Mouse (Mus musculus) hindbrain, embryonic 10.5 days (tissue): Measurements from ENCODE around the gene Rere. TPM values are rescaled to one million over a fixed set of nuclear protein-coding genes. Genes with fewer than 3 reads are reported as not detected.
"Not testable (repeated sequence)": the region's sequence is repeated elsewhere in the genome, so short reads cannot be mapped to it uniquely, and the experiment has no call there.

Experiments used
- DNase-seq: peaks from one replicate; pipeline ENCODE4 v3.0.0-alpha.2; 2017; ENCODE audit warnings: low spot score
- H3K27ac ChIP-seq: fragments of 300-500 bp; sonication (generic); 2 replicates; pipeline ENCODE4 v1.5.1; 2016; ENCODE audit warnings: mild to moderate bottlenecking, moderate library complexity
- H3K27me3 ChIP-seq: fragments of 300-500 bp; sonication (generic); 2 replicates; pipeline ENCODE4 v1.6.1; 2016; ENCODE audit warnings: mild to moderate bottlenecking; ENCODE audit not compliant: poor library complexity, insufficient read depth, severe bottlenecking
- H3K36me3 ChIP-seq: fragments of 300-500 bp; sonication (generic); 2 replicates; pipeline ENCODE4 v1.6.1; 2016; ENCODE audit warnings: mild to moderate bottlenecking, moderate library complexity
- H3K4me1 ChIP-seq: fragments of 300-500 bp; sonication (generic); replicated peaks from 2 replicates; pipeline ENCODE4 v1.6.1; 2016; ENCODE audit warnings: mild to moderate bottlenecking
- H3K4me3 ChIP-seq: fragments of 300-500 bp; sonication (generic); 2 replicates; pipeline ENCODE4 v1.5.1; 2016; ENCODE audit warnings: mild to moderate bottlenecking, moderate library complexity
- H3K9me3 ChIP-seq: fragments of 300-500 bp; sonication (generic); 2 replicates; pipeline ENCODE4 v1.6.1; 2016; ENCODE audit warnings: mild to moderate bottlenecking, moderate library complexity
- WGBS: fragments of 180-500 bp; shearing (Covaris S2); methylation state at CpG from one replicate; pipeline ENCODE4 v1.1.7; 2016; 5-methylcytosine and 5-hydroxymethylcytosine counted together
- polyA plus RNA-seq: library from polyadenylated mRNA; unstranded; fragments of >200 nt; fragmentation: Nextera tagmentation; extraction: Ambion mirVana; gene quantifications from 2 replicates; pipeline ENCODE4 v1.2.1, GENCODE M21; 2016

The Rere gene
- polyA plus RNA-seq, 1 experiment from 2014 or later: 40.4 TPM

DNA sequence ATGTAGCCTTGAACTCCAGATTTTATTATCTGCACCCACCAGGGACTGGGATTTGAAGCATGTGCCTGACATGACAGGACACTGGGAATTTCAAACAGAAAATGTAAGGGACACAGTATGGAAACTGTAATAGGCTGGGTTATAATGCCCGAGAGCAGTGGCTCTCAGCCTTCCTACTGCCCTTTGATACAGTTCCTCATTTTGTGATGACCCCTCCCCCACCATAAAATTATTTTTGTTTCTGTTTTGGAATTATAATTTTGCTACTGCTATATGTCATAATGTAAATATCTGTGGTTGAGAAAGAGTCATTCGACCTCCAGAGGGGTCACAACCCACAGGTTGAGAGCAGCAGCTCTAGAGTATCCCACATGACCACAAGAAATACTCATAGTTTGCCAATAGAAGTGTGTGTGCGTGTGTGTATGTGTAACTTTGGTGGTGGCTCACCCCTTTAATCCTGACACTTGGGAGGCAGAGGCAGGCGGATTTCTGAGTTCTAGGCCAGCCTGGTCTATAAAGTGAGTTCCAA, 312.9 kb downstream of the Rere start:
- Histone ChIP-seq H3K27me3 (no peaks in the 10 kb centered on the region), H3K27ac (no peak overlapping the region), H3K4me3 (no peak overlapping the region), H3K9me3 (no peaks in the 10 kb centered on the region), H3K36me3 (no peaks in the 10 kb centered on the region), H3K4me1 (peaks cover 28% of the 10 kb centered on the region)
- WGBS: 95% methylated on average over 4 of the region's 4 CpGs
- no peak for DNase-seq

DNA sequence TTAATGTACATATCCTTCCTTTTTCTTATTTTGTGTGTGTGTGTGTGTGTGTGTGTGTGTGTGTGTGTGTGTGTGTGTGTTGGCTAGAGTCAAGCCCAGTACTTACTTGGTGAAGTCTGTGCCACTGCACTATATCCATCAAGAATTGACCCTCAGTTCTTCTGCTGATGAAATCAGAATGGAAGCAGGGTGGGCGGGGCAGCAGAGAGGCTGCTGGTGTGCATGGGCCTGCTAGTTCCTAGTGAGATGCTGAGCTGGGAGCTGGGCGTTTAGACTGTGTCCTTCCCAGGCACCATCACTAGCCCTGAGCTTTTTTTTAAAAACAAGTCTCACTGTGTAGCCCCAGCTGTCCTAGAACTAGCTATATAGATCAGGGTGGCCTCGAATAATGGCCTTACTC, 313.6 kb downstream of the Rere start:
- no peak for DNase-seq
- H3K36me3 ChIP-seq: no peaks in the 10 kb centered on the region
- no peaks in the 10 kb centered on the region for H3K27me3 ChIP-seq
- H3K4me1 ChIP-seq: peaks cover 32% of the 10 kb centered on the region
- H3K9me3 ChIP-seq: no peaks in the 10 kb centered on the region
- 85% methylated on average over 3 of the region's 3 CpGs for WGBS
- no peak overlapping the region for H3K27ac ChIP-seq
- H3K4me3 ChIP-seq: no peak overlapping the region

- no peak for DNase-seq
- Histone ChIP-seq H3K27me3 (no peaks in the 10 kb centered on the region), H3K4me1 (peaks cover 23% of the 10 kb centered on the region), H3K4me3 (no peak overlapping the region), H3K36me3 (no peaks in the 10 kb centered on the region), H3K27ac (no peak overlapping the region), H3K9me3 (no peaks in the 10 kb centered on the region)
- WGBS: 92% methylated on average over 5 of the region's 5 CpGs
These were observed 314.5 kb downstream of the Rere start for GRCm38 (mm10) chr4:150595991-150596390.

- WGBS: 86% methylated on average over 1 of the region's 1 CpGs
- H3K4me1 ChIP-seq: peaks cover 11% of the 10 kb centered on the region
- no peak overlapping the region for H3K27ac ChIP-seq
- no peaks in the 10 kb centered on the region for H3K9me3 ChIP-seq
- DNase-seq: no peak
- H3K27me3 ChIP-seq: no peaks in the 10 kb centered on the region
- no peaks in the 10 kb centered on the region for H3K36me3 ChIP-seq
- no peak overlapping the region for H3K4me3 ChIP-seq
These were observed 317.2 kb downstream of the Rere start for GRCm38 (mm10) chr4:150598686-150599085.

- Histone ChIP-seq H3K4me3 (no peak overlapping the region), H3K9me3 (no peaks in the 10 kb centered on the region), H3K27me3 (no peaks in the 10 kb centered on the region), H3K36me3 (no peaks in the 10 kb centered on the region), H3K4me1 (peaks cover 16% of the 10 kb centered on the region), H3K27ac (peak overlapping the region; percentile 45; the same call in 1 of the 2 replicates)
- DNase-seq: no peak
- 75% methylated on average over 3 of the region's 3 CpGs for WGBS
These were observed 317.9 kb downstream of the Rere start for GRCm38 (mm10) chr4:150599119-150599992.

DNA sequence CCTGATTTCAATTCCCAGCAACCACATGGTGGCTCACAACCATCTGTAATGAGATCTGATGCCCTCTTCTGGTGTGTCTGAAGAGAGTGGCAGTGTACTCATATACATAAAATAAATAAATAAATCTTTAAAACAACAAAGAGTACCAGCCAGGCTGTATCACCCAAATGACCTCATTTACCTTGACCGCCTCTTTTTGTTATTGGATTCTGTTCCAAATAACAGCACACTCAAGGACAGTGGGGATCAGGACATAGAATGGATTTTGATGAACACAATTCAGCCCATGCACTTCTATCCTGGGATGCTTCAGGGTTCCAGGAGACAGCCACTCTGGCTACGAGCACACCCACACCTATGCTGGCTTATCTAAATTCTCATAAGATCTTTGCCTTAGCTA, 319.1 kb downstream of the Rere start:
- H3K9me3 ChIP-seq, H3K4me3 ChIP-seq, H3K27me3 ChIP-seq, H3K27ac ChIP-seq, H3K36me3 ChIP-seq, DNase-seq: not testable (repeated sequence)
- H3K4me1 ChIP-seq: peaks cover 25% of the 10 kb centered on the region
- WGBS: 96% methylated on average over 2 of the region's 2 CpGs

DNA sequence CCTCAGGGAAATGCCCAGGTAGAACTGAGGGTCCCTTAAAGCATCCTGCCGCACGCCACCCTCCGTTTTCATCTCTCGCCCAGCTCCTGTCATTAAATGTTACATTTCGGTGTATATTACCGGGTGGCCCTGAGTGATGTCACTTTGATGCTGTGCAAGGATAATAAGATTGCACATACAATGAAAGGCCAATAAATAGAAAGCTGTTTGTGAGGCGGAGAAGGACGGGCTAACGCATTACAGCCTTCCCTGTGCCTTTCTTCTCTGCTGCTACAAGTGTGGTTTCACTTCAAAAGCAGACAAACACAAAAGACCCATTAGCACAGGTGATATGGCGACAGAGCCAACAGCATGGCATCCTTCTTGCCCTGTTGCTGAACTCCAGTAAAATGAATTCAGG, 320.0 kb downstream of the Rere start:
- H3K27ac ChIP-seq: no peak overlapping the region
- no peaks in the 10 kb centered on the region for H3K27me3 ChIP-seq
- WGBS: 94% methylated on average over 10 of the region's 10 CpGs
- no peak overlapping the region for H3K4me3 ChIP-seq
- 0 out of 2 replicates have a peak, but pooled peaks cover 4% of the 10 kb centered on the region for H3K36me3 ChIP-seq
- H3K4me1 ChIP-seq: peaks cover 35% of the 10 kb centered on the region
- DNase-seq: no peak
- no peaks in the 10 kb centered on the region for H3K9me3 ChIP-seq

- no peak overlapping the region for H3K4me3 ChIP-seq
- WGBS: 93% methylated on average over 1 of the region's 1 CpGs
- no peaks in the 10 kb centered on the region for H3K27me3 ChIP-seq
- H3K9me3 ChIP-seq: no peaks in the 10 kb centered on the region
- no peak overlapping the region for H3K27ac ChIP-seq
- DNase-seq: no peak
- H3K4me1 ChIP-seq: peaks cover 46% of the 10 kb centered on the region
- 0 out of 2 replicates have a peak, but pooled peaks cover 7% of the 10 kb centered on the region for H3K36me3 ChIP-seq
These were observed 322.1 kb downstream of the Rere start for GRCm38 (mm10) chr4:150603366-150604061.

- Histone ChIP-seq H3K4me3 (no peak overlapping the region), H3K27me3 (no peaks in the 10 kb centered on the region), H3K9me3 (no peaks in the 10 kb centered on the region), H3K36me3 (peaks cover 25% of the 10 kb centered on the region), H3K27ac (peak overlapping the region; percentile 81), H3K4me1 (peaks cover 38% of the 10 kb centered on the region)
- DNase-seq: no peak
- WGBS: 86% methylated on average over 3 of the region's 3 CpGs
These were observed 324.4 kb downstream of the Rere start for GRCm38 (mm10) chr4:150605804-150606203.

- Histone ChIP-seq H3K4me1 (peaks cover 38% of the 10 kb centered on the region), H3K9me3 (no peaks in the 10 kb centered on the region), H3K27me3 (no peaks in the 10 kb centered on the region), H3K36me3 (peaks cover 33% of the 10 kb centered on the region), H3K4me3 (no peak overlapping the region), H3K27ac (peak overlapping the region; percentile 81)
- no peak for DNase-seq
- WGBS: 57% methylated on average over 3 of the region's 3 CpGs
These were observed 325.2 kb downstream of the Rere start for GRCm38 (mm10) chr4:150606449-150607161.

DNA sequence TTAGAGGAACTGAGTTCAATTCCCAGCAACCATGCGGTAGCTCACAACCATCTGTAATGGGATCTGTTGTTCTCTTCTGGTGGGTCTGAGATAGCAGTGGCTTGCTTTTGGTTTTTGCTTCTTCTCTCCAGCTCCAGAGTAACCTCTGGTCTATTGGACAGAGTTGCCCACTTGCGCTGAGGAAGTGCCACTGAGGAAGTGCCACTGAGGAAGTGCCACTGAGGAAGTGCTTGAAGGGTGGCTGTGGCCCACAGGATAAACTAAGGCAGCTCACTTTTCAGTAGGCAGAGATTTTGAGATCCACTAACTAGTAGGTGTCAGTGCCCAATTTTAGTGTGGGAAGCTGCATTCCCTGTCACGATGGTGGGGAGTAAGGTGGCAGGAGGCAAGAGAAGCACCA, 327.2 kb downstream of the Rere start:
- Histone ChIP-seq H3K36me3 (peaks cover 53% of the 10 kb centered on the region), H3K27ac (no peak overlapping the region), H3K4me1 (peaks cover 34% of the 10 kb centered on the region), H3K27me3 (no peaks in the 10 kb centered on the region), H3K9me3 (no peaks in the 10 kb centered on the region), H3K4me3 (no peak overlapping the region)
- 94% methylated on average over 3 of the region's 3 CpGs for WGBS
- DNase-seq: no peak

DNA sequence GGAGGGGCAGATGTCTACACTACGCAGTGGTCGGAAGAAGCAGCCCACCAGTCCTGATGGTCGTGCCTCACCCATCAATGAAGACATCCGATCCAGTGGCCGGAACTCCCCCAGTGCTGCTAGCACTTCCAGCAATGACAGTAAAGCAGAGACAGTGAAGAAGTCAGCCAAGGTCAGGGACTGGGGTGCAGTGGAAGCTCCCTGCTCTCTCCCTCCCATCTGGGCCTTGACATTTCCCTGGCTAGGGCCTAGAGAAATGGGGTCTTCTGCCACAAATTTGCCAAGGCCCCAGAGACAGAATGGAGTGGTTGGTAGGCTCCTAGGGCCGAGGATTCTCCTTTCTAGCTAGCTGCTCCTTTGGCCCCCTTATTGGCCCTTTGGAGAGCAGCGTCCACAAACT, 332.3 kb downstream of the Rere start:
- H3K27ac ChIP-seq: no peak overlapping the region
- peaks cover 94% of the 10 kb centered on the region for H3K36me3 ChIP-seq
- WGBS: 90% methylated on average over 7 of the region's 7 CpGs
- no peaks in the 10 kb centered on the region for H3K4me1 ChIP-seq
- DNase-seq: no peak
- H3K4me3 ChIP-seq: no peak overlapping the region
- H3K9me3 ChIP-seq: no peaks in the 10 kb centered on the region
- H3K27me3 ChIP-seq: no peaks in the 10 kb centered on the region
